Mouse (Mus musculus) spleen, postnatal 36 days (tissue): Measurements from ENCODE around the gene 2510009E07Rik.

ENCODE experiments used
- DNase-seq, 2 experiments: peaks; one replicate each; pipeline ENCODE4 v3.0.0; 2022; ENCODE audit warnings: low spot score in 2 of 2, mixed read lengths in 1 of 2

2510009E07Rik gene

DNA sequence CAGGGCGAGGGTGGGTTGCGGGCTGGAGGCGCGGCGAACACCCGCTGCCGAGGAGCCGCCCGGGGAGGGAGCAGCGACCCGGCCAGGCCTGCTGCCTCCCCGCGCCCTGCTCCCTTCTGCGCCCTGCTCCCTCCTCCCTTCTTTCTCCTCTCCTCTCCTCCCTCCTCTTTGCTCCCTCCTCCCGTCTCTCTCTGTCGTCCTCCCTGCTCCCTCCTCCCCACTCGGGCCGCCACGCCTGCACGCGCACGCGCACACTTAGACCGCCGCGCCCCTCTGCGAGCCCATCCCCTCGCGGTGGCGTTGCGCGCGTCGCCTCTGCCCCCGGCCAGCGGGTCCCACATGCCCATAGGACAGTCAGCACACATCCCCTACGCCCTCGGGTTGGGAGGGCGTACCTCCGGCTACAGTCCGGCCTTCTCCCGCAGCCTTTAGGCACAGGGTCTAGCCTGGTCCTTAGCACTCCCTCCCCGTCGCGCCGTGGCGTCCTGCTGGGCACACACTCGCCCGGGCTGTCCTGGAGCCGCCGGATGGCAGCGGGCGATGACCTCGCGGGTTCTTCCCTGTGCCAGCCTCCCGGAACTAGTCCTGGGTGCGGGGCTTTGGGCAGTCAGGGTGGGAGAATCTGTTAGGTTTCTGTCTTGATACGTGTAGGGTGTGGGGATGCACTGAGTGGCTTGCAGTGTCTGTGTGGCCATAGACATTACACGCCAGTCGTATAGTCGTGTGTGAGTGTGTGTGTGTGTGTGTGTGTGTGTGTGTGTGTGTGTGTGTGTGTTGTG lies at the start of gene 2510009E07Rik:
Gene 2510009E07Rik (minus strand): TSS at position 203 of the 779 bp plus-strand sequence.
- DNase-seq = peak; percentile 56 to 60

DNA sequence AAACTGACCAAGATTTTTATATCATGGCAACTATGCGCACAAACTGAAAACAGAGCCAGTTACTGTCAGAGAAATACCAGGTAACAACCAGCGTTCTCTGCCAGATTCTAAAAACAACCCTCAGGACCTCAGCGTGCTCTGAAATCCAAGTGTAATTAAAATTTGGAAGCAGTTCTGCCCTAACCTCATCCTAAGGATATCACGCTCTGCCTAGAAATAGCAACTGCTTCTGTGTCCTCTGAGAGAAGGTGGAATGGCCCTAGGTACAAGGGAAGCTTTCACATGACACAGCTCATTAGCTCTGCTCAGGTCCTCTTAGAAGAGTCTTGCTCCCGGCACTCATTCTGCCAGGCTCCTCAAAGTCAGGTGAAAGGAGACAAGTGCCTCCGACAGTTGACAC lies 48.9 kb upstream of the 2510009E07Rik start:
- no peak for DNase-seq

GRCm38 (mm10) chr16:21742898-21743297 lies 48.4 kb upstream of the 2510009E07Rik start:
- no peak for DNase-seq

DNA sequence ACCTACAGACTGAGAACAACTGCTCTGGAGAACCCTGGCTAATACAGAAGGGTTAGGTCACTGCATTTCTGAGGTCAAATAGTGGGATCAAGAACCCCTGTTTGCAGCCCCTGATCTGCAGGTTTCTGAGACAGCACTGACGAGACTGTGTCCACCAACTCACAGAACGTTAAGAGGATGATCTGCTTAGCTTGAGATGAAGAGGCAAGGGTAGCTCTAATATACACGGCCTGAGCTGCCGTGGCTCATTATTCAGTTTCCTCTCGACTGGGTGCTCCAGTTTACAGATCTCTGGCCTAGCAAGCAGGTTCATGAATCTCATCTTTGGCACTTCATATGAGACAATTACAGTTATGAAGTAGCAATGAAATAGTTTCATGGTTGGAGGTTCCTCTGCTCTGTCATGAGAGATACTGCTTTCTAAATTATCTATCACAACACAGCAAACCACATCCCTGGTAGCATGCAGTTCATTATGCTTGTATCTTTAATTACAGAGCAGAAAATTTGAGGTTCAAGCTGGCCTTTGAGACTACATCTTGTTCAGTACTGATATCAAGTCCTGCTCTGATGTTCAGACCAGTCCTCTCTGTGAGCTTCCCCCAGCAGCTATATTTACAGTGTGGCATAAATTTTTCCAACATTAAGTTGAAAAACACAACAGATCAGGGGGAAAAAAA lies 47.9 kb upstream of the 2510009E07Rik start:
- no peak for DNase-seq

DNA sequence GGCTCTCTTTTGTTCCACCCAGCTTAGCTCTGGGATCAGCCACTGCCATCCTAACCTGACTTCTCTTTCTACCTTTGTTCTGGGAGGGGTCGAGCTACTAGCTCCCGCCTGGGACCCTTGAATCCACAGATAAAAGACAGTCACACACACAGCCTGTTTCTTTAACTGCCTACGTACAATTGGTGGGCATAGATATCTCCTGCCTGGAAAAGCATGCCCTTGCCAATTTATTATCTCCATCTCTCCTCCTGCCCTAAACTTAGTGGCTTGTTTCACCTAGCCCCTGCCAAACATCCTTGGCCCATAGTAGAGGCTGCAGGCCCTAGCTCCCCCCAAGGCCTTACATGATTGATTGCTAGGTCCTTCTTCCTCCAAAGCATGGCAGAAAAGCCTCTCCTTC lies 47.1 kb upstream of the 2510009E07Rik start:
- DNase-seq = no peak

- no peak for DNase-seq
These were observed 41.2 kb upstream of the 2510009E07Rik start for GRCm38 (mm10) chr16:21735638-21736037.

DNA sequence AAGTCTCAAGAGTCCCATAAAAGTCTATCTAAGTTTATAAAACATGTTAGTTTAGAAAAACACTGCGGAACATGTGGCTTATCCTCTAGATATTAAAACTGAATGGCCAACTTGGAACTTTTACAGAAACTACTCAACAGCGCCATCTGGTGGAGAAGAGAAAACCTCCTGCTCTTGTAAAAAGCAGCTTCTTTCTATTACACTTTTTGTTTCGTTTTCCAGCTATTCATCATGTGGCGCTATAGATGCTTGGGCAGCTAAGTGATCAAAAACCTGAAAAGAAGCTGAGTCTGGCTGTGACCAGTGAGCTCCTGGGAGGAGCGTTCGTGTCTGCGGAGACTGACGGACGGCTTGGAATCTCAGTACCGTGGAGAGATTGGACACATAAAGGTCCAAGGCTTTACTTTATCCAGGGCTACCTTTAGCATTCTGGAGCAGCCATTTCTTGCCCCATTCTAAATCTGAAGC lies 33.5 kb upstream of the 2510009E07Rik start:
- DNase-seq = peak; percentile 48 to 60

GRCm38 (mm10) chr16:21727421-21727820 lies 33.0 kb upstream of the 2510009E07Rik start:
- DNase-seq = no peak

- no peak for DNase-seq
These were observed 29.8 kb upstream of the 2510009E07Rik start for GRCm38 (mm10) chr16:21724261-21724660.

DNA sequence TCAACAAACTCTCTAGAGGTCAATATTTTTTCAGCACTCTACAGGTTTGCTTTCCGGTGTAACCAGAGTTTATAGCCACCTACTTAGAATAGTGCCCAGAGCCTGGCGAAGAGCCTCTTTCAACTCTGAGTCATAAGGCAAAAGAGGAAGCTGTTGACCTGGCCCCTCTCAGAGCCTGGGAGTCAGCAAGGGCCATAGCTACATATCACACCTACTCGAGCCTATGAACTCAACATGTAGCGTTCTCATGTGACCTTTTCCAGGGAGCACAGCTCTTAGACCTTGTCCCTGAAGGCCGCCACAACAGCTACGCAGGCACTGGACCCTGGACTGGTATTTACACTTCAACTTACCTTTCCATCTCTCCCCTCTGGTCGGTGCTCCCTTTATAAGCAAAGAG lies 25.3 kb upstream of the 2510009E07Rik start:
- no peak for DNase-seq

DNA sequence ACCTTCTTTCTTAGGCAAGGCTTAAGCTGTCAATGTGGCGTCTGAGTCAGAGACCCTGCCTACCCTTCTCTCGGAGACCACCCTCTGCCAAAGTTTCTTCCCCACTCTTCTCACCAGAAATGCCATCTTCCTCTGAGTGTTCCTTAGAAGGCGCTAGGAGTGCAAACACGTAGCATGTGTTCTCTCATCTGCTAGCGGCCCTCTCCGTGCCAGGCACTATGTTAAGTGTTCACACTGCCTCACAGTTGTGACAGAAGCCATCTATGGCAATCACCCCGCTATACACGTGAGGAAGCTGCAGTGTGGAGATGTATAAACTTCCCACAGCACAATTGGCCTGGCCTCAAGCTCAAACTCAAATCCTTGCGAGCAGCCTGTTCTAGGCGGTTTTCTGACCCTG lies 20.1 kb upstream of the 2510009E07Rik start:
- DNase-seq = no peak

DNA sequence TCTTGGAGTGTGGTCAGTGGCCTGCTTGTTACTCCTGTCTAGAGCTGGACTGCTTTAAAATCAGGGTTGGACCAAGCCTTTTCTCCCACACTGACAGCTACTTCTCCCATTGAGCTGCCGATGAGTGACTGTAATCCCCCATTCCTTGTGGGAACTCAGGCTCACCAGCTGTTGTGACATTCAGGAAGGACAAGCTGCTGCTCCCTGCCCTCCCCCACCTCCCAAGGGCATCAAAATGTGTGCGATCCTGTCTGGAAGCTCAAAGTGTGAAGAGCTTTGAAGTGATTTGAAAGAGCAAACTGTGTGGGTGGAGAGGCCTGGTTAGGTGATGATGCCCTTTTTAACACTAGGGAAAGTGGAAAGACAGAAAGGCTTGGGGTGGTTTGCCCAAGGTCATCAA lies 15.9 kb upstream of the 2510009E07Rik start:
- no peak for DNase-seq

DNA sequence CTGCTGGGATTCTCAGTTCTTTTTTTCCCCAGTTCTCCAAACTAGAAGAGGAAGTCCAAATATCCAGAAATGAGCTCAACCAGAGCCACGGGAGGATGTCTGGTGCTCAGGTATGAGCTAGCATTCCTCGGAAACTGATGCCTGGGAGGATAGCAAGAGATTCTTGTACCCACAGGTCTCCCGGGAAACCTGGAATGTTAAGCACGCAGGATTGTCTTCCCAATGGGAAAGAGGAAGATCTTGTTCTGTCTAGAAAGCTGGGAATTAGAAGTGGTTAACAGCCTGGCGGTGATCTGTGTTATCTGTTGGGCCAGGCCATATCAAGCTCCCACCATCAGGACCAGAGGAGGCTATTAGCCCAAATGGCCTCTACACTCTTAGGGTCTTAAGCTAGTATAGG lies 10.2 kb upstream of the 2510009E07Rik start:
- no peak for DNase-seq

DNA sequence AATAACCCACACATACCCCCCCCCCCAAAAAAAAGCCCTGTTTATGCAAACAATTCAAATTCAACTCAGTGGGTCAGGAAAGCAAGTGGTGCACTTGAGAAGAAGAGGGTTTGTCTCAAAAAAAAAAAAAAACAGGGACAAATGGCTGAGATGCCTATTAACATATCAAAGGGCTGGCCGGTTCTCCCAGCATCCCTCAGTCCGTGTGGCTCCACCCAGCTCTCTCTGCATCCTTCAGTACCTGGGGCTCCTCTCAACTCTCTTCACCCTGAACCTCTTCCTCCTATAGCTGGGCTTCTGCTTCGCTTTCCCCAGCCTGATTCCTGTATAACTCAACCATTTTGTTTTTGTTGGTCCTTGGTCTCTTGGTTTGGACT lies 7.8 kb upstream of the 2510009E07Rik start:
- no peak for DNase-seq

- no peak for DNase-seq
These were observed 7.3 kb upstream of the 2510009E07Rik start for GRCm38 (mm10) chr16:21701611-21702313.

- no peak for DNase-seq
These were observed 3.7 kb upstream of the 2510009E07Rik start for GRCm38 (mm10) chr16:21698136-21698535.

DNA sequence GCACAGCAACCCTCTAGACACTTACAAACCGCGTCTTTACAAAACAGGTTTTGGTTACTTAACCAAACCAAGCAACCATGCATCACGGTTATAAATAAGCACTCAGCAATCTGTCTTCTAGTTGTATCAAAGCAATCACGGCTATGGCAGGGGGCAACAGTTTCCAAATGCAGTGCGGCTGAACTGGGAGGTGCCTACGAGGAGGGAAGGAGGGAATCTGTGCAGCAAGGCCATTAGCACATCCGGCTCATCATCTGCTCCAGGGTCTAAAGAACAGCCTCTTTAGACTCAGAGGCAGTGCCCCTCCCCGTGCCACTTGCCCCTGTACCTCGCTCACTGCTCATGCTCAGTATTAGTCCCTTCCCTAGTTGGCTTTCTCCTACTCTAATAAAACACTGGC lies 2.5 kb upstream of the 2510009E07Rik start:
- no peak for DNase-seq

GRCm38 (mm10) chr16:21695242-21695578 lies 745 bp upstream of the 2510009E07Rik start:
- no peak for DNase-seq

GRCm38 (mm10) chr16:21693981-21694462 lies 443 bp downstream of the 2510009E07Rik start:
- DNase-seq = peak; percentile 33 to 36

- no peak for DNase-seq
These were observed 4.2 kb downstream of the 2510009E07Rik start for GRCm38 (mm10) chr16:21690216-21690755.

DNA sequence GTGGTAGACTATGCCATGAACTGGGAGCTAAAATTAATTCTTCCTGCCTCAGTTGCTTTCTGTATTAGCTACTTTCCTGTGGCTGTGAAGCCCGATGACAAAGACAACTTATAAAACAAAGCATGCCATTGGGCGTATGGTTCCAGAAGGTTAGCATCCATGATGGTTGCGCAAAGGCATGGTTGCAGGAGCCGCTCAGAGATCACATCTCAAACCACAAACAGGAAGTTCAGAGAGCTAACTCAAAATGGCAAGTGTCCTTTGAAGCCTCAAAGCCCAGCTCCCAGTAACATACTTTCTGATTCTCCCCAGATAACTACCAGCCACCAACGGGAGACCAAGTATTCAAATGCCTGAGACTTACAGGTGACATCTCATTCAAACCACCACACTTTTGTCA lies 5.3 kb downstream of the 2510009E07Rik start:
- DNase-seq = peak in 1 of 2 experiments; percentile 13

DNA sequence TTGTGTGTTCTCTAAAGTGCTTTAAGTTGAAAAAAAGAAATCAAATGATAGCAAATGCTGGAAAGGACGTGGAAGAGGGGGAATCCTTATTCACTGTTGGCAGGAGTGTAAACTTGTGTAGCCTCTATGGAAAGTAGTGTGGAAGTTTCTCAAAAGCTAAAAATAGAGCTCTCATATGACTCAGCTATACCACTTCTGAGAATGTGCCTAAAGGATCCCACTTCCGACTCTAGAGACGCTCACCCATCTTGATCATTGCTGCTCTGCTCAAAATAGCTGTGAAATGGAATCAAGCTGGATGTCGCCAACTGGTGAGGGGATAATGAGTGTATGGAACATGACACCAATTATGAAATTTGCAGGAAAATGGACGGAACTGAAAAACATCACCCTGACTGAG lies 7.1 kb downstream of the 2510009E07Rik start:
- no peak for DNase-seq
